Mouse (Mus musculus) spleen, postnatal 10 days (tissue): ENCODE measurements around the gene Ets1.
A peak's percentile ranks its signal among the peaks of the same experiment; 100 is the strongest.

Experiments
- DNase-seq, 2 experiments: peaks; one replicate each; pipeline ENCODE4 v3.0.0; 2021 to 2022; ENCODE audit warnings: low spot score in 2 of 2

Ets1 gene

GRCm38 (mm10) chr9:32616516-32617429 lies 19.2 kb upstream of the Ets1 start:
- DNase-seq, result no peak

- peak in 1 of 2 experiments; percentile 77 for DNase-seq
These were observed 18.6 kb upstream of the Ets1 start for GRCm38 (mm10) chr9:32617430-32617768.

GRCm38 (mm10) chr9:32618544-32619120 lies 17.4 kb upstream of the Ets1 start:
- DNase-seq, result no peak

- DNase-seq, result no peak
These were observed 16.4 kb upstream of the Ets1 start for GRCm38 (mm10) chr9:32619661-32620060.

- no peak for DNase-seq
These were observed 15.6 kb upstream of the Ets1 start for GRCm38 (mm10) chr9:32620446-32620845.

- DNase-seq, result no peak
These were observed 6.5 kb upstream of the Ets1 start for GRCm38 (mm10) chr9:32629385-32629981.

- no peak for DNase-seq
These were observed 4.7 kb upstream of the Ets1 start for GRCm38 (mm10) chr9:32631341-32631740.

- DNase-seq, result no peak
These were observed 3.8 kb upstream of the Ets1 start for GRCm38 (mm10) chr9:32632237-32632636.

- no peak for DNase-seq
These were observed 9.0 kb downstream of the Ets1 start for GRCm38 (mm10) chr9:32644981-32645380.

GRCm38 (mm10) chr9:32645475-32645874 lies 9.5 kb downstream of the Ets1 start:
- DNase-seq, result no peak

GRCm38 (mm10) chr9:32646539-32647258 lies 10.7 kb downstream of the Ets1 start:
- no peak for DNase-seq

GRCm38 (mm10) chr9:32647506-32648250 lies 11.7 kb downstream of the Ets1 start:
- no peak for DNase-seq

GRCm38 (mm10) chr9:32648286-32648685 lies 12.3 kb downstream of the Ets1 start:
- no peak for DNase-seq

- no peak for DNase-seq
These were observed 14.7 kb downstream of the Ets1 start for GRCm38 (mm10) chr9:32650738-32651137.

GRCm38 (mm10) chr9:32652112-32652511 lies 16.1 kb downstream of the Ets1 start:
- DNase-seq, result peak in 1 of 2 experiments; percentile 51

- no peak for DNase-seq
These were observed 18.3 kb downstream of the Ets1 start for GRCm38 (mm10) chr9:32654305-32654704.

GRCm38 (mm10) chr9:32656351-32656844 lies 20.4 kb downstream of the Ets1 start:
- DNase-seq, result no peak

- DNase-seq, result no peak
These were observed 21.1 kb downstream of the Ets1 start for GRCm38 (mm10) chr9:32657124-32657523.

GRCm38 (mm10) chr9:32660406-32660960 lies 24.5 kb downstream of the Ets1 start:
- no peak for DNase-seq

- DNase-seq, result no peak
These were observed 25.1 kb downstream of the Ets1 start for GRCm38 (mm10) chr9:32661071-32661470.

- no peak for DNase-seq
These were observed 25.5 kb downstream of the Ets1 start for GRCm38 (mm10) chr9:32661561-32661960.
